Mouse (Mus musculus) E14TG2a.4 (cell line): ENCODE measurements around the gene Gm11983.
"Not testable (repeated sequence)": the region's sequence is repeated elsewhere in the genome, so short reads cannot be mapped to it uniquely, and the experiment has no call there.

Experiments used
- H3K27me3 ChIP-seq: 2 replicates; pipeline ENCODE4 v1.6.1; 2014; ENCODE audit warnings: low read length, control low read depth; ENCODE audit not compliant: insufficient read depth
- H3K36me3 ChIP-seq: 2 replicates; pipeline ENCODE4 v1.6.1; 2014; ENCODE audit warnings: low read length, control low read depth; ENCODE audit not compliant: insufficient read depth
- H3K4me1 ChIP-seq: replicated peaks from 2 replicates; pipeline ENCODE4 v1.6.1; 2014; ENCODE audit warnings: low read depth, low read length, control low read depth
- H3K4me3 ChIP-seq: replicated peaks from 2 replicates; pipeline ENCODE4 v1.5.1; 2014; ENCODE audit warnings: mild to moderate bottlenecking, low read length
- H3K9me3 ChIP-seq: 2 replicates; pipeline ENCODE4 v1.6.1; 2014; ENCODE audit warnings: low read length, control low read depth
- CTCF ChIP-seq: conservative IDR thresholded peaks from 2 replicates; pipeline ENCODE4 v1.5.1; 2014; ENCODE audit warnings: low read length
- NANOG ChIP-seq: IDR thresholded peaks from 2 replicates; pipeline ENCODE4 v1.6.1; 2014; ENCODE audit warnings: borderline replicate concordance, low read length, mixed read lengths
- POU5F1 ChIP-seq: IDR thresholded peaks from 2 replicates; pipeline ENCODE4 v1.6.1; 2014; ENCODE audit warnings: low read length, borderline replicate concordance

Gene Gm11983

DNA sequence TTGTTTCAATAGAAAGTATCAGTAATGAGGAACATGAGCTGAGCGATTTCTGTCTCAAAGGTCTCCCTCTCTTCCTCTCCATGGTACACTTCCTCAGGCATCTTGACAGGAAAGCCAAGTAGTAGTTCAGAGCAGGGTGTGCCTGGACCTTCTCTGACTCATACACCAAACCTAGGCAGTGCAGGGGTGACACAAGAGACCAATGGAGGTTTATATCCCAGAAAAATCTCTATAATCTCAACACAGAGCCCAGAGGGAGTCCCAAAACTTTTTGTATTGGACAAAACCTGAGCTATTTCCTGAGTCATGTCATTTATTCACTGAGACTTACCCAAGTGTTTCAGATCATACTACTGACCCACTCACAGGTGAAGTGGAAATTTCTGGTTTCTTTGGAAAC lies at the start of gene Gm11983:
Gene Gm11983, minus strand, starts transcription at position 101 of the 400 bp plus-strand sequence.
- TF ChIP-seq POU5F1 (no peak), CTCF (no peak), NANOG (no peak)
- Histone ChIP-seq H3K9me3 (0 out of 2 replicates have a peak, but pooled peaks cover 4% of the 10 kb centered on the region), H3K36me3 (no peaks in the 10 kb centered on the region), H3K4me1 (peaks cover 5% of the 10 kb centered on the region), H3K4me3 (no peak within 1 kb of the TSS), H3K27me3 (no peaks in the 10 kb centered on the region)

DNA sequence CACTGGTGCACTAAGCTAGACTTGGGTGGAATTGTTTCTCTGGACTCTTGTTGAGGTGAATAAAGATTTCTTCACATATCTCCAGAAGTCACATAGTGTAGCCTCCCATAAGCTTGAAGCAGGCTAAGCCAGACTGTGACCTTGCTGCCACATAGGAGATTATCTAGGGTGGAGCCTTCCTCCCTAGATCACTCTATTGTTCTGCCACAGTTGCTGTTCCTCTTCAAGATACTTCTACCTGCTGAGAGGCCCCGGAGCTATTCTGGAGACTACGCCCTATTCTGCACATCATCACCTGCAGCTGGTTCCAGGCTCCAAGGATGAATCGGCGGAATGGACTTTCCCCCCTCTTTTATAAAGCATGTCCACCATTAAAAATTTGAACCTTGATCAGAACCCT lies 45.6 kb upstream of the Gm11983 start:
- H3K9me3 ChIP-seq: peaks cover 45% of the 10 kb centered on the region
- H3K4me3 ChIP-seq, H3K36me3 ChIP-seq, H3K27me3 ChIP-seq: not testable (repeated sequence)
- H3K4me1 ChIP-seq: peaks cover 14% of the 10 kb centered on the region

DNA sequence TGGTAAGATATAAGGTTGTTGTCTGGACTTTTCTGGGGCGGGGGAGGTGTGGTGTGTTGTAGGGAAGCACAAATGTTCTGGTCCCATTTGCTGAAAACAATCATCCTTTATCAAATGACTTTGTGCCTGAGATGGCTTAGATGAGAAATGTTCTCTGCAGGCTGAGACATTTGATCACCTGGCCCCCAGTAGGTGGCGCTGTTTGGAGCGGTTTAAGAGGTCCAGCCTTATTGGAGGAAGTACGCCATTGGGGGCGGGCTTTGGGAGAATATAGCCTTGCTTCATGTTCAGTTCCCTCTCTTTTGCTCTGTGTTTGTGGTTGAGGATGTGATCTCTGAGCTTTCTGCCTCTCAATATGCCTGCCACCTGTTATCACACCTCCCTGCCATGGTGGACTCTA lies 44.2 kb upstream of the Gm11983 start:
- Histone ChIP-seq H3K36me3 (no peaks in the 10 kb centered on the region), H3K4me3 (no peak overlapping the region), H3K27me3 (no peaks in the 10 kb centered on the region), H3K9me3 (peaks cover 45% of the 10 kb centered on the region), H3K4me1 (peaks cover 11% of the 10 kb centered on the region)
- TF ChIP-seq POU5F1 (no peak), CTCF (peak; percentile 54)

DNA sequence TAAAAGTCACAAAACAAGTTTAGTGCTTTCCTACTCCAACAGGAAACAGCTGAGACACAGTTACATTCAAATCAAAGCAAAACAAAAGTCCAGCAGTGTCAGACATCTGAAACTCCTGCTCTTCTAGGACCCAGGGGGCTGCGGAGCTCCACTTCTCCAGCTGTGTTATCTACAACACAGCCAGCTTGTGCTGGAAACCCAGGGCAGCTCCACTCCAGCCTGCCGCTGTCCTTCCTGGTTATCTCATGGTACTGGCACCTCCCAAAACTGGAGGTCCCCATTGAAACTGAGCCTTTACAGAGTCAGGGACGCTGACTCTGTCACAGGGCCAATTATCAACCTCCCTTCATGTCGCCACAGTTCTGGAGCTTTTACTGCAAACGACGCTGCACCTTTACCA lies 40.3 kb upstream of the Gm11983 start:
- no peaks in the 10 kb centered on the region for H3K27me3 ChIP-seq
- no peaks in the 10 kb centered on the region for H3K36me3 ChIP-seq
- H3K4me1 ChIP-seq: peaks cover 2% of the 10 kb centered on the region; the same call in 1 of the 2 replicates
- TF ChIP-seq POU5F1 (no peak), NANOG (no peak), CTCF (no peak)
- peaks cover 41% of the 10 kb centered on the region for H3K9me3 ChIP-seq
- H3K4me3 ChIP-seq: no peak overlapping the region

DNA sequence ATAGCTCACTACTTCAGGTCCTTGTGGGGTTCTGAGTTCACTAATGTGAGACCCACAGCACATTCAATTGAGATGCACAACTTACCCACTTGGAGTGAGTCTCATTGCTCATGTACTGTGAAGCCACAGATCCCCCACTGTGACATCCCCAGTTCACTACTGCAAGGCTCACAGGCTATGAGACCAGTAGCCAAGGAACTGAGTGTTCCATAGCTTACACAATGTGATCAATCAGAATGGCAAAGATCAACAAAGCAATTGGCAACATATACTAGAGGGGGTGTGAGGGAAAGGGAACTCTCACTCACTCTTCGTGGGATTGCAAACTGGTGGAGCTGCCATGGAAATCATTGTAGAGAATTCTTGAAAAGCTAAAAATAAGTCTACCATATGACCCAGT lies 33.5 kb upstream of the Gm11983 start:
- H3K9me3 ChIP-seq: peaks cover 10% of the 10 kb centered on the region
- H3K36me3 ChIP-seq: no peaks in the 10 kb centered on the region
- TF ChIP-seq NANOG (no peak), CTCF (no peak), POU5F1 (no peak)
- no peak overlapping the region for H3K4me3 ChIP-seq
- H3K4me1 ChIP-seq: no peaks in the 10 kb centered on the region
- H3K27me3 ChIP-seq: no peaks in the 10 kb centered on the region

DNA sequence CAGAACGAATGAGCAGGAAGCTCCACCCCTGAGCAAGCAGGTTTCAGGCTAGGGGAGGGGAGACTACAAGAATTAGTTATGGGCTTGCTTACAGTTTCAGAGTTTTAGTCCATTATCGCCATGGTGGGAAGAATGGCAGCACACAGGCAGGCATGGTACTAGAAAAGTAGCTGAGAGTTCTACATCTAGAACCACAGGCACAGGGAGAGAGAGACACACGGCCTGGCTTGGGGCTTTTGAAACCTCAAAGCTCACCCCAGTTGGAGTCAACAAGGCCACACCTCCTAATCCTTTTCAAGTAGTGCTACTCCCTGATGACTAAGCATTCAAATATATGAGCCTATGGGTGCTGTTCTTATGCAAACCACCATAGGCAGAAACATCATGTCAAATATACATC lies 28.1 kb upstream of the Gm11983 start:
- Histone ChIP-seq H3K9me3 (peaks cover 6% of the 10 kb centered on the region; the same call in 1 of the 2 replicates), H3K4me1 (peaks cover 9% of the 10 kb centered on the region), H3K27me3 (no peaks in the 10 kb centered on the region), H3K36me3 (no peaks in the 10 kb centered on the region), H3K4me3 (no peak overlapping the region)
- no peak for TF ChIP-seq POU5F1
- TF ChIP-seq NANOG: no peak
- TF ChIP-seq CTCF: no peak

DNA sequence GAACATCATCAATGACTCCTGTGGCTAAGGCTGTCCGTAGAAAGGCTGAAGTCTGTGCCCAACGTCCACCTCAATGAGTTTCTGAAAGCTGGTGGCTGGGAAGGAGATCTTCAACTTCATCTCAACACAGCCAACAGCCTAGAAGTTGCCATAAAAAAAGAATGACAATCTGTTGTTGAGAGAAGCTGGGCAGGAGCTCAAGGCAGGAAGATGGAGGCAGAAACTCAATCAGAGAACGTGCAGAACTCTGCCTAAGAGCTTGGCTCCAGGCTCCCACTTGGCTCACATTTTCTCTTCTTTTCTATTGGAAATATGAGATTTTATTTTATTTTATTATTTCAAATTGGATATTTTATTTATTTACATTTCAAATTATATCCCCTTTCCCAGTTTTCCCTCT lies 24.7 kb upstream of the Gm11983 start:
- Histone ChIP-seq H3K27me3 (no peaks in the 10 kb centered on the region), H3K4me1 (peaks cover 21% of the 10 kb centered on the region), H3K9me3 (peaks cover 6% of the 10 kb centered on the region; the same call in 1 of the 2 replicates), H3K36me3 (no peaks in the 10 kb centered on the region), H3K4me3 (no peak overlapping the region)
- TF ChIP-seq CTCF (no peak), POU5F1 (no peak), NANOG (no peak)

DNA sequence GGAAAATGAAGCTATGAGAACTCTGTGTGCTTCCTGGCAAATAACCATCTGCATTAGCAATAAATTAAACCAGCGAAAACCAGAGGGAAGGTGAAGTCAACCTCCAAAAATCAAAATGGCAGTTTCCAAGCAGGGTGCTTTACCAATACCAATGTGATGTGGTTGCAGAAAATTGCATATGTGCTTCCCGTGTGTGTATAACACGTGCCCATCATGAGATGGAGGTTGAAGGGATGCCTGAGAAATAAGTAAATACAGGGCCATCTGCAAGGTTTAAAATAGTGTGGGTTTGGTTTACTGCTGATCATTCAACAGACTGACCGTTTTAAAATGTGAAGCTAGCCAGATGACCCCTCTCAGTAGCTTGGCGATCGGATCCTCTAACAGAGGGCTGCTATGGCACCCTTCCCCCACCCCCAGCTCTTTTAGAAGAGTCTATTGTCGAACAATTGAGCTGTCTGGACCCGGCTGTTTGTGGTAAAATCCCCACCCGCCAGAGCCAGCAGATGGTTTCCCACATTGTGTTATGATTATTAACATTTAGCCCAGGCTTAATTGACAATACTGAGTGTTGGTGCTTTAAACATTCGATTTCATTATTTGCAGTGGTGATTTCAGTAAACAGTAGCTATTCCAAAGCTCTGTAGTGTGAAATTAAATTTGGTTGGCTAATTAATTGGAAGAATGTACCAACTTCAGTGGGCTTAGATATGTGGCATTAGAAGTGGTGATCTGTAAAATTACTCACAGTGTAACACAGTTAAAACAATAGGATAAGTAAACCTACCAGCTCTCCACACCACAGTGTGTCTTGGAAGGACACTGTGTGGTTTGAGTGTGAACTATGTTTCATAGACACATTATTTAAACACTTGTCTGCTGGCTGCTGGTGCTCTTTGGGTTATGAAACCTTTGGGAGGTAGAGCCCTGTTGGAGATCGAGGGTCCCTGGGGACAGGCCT lies 22.7 kb upstream of the Gm11983 start:
- Histone ChIP-seq H3K4me3 (no peak overlapping the region), H3K9me3 (peaks cover 6% of the 10 kb centered on the region), H3K36me3 (no peaks in the 10 kb centered on the region), H3K4me1 (peaks cover 21% of the 10 kb centered on the region), H3K27me3 (no peaks in the 10 kb centered on the region)
- TF ChIP-seq POU5F1 (no peak), NANOG (no peak), CTCF (no peak)

DNA sequence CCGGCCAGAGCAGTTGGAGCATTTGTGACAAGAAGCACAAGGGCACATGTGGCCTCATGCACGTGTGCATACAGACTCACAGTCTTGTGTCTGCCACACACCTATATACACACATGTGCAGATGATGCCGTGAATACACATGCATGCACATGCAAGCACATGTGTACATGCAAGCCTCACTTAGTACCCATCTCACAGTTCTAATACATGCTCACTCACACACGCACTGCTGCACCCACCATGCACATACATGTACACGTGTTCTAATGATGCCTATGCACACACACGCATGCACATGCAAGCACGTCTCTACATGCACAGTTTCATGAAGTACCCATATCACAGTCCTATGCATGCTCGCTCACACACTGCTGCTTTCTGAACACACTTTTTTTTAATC lies 21.6 kb upstream of the Gm11983 start:
- peaks cover 21% of the 10 kb centered on the region for H3K4me1 ChIP-seq
- no peak for TF ChIP-seq CTCF
- no peak for TF ChIP-seq NANOG
- H3K36me3 ChIP-seq: no peaks in the 10 kb centered on the region
- peaks cover 16% of the 10 kb centered on the region for H3K9me3 ChIP-seq
- H3K27me3 ChIP-seq: no peaks in the 10 kb centered on the region
- no peak overlapping the region for H3K4me3 ChIP-seq
